Mouse (Mus musculus) A20 (cell line): ENCODE data around the gene Ascl1.

Source experiments
- DNase-seq: peaks from one replicate; pipeline ENCODE4 v3.0.0-alpha.2; 2011; ENCODE audit warnings: low read depth, low spot score

Gene Ascl1

GRCm38 (mm10) chr10:87493576-87493975 is at the start of gene Ascl1:
Gene Ascl1, minus strand, starts transcription at chr10:87493660.
- DNase-seq, result no peak

- DNase-seq, result no peak
Measured at GRCm38 (mm10) chr10:87534172-87534571, 40.7 kb upstream of the Ascl1 start.

GRCm38 (mm10) chr10:87521646-87522045 is 28.2 kb upstream of the Ascl1 start, which contains the start of gene Pah:
Gene Pah, plus strand, starts transcription at chr10:87521795.
- DNase-seq, result no peak

- DNase-seq, result no peak
Measured at GRCm38 (mm10) chr10:87520401-87521116, 27.1 kb upstream of the Ascl1 start.

- no peak for DNase-seq
Measured at GRCm38 (mm10) chr10:87518585-87518984, 25.1 kb upstream of the Ascl1 start.

GRCm38 (mm10) chr10:87513052-87513451 is 19.6 kb upstream of the Ascl1 start:
- peak; percentile 4 for DNase-seq

- no peak for DNase-seq
Measured at GRCm38 (mm10) chr10:87508581-87508980, 15.1 kb upstream of the Ascl1 start.

- DNase-seq, result peak; percentile 37
Measured at GRCm38 (mm10) chr10:87503946-87504345, 10.5 kb upstream of the Ascl1 start.

- DNase-seq, result no peak
Measured at GRCm38 (mm10) chr10:87502283-87502682, 8.8 kb upstream of the Ascl1 start.

GRCm38 (mm10) chr10:87501659-87502042 is 8.2 kb upstream of the Ascl1 start:
- no peak for DNase-seq

- no peak for DNase-seq
Measured at GRCm38 (mm10) chr10:87500926-87501658, 7.6 kb upstream of the Ascl1 start.

GRCm38 (mm10) chr10:87497056-87497455 is 3.6 kb upstream of the Ascl1 start:
- no peak for DNase-seq

GRCm38 (mm10) chr10:87494596-87494995 is 1.1 kb upstream of the Ascl1 start:
- DNase-seq, result no peak

- no peak for DNase-seq
Measured at GRCm38 (mm10) chr10:87494176-87494575, 716 bp upstream of the Ascl1 start.

GRCm38 (mm10) chr10:87492661-87493551 is 554 bp downstream of the Ascl1 start:
- DNase-seq, result no peak

- DNase-seq, result no peak
Measured at GRCm38 (mm10) chr10:87492332-87492660, 1.2 kb downstream of the Ascl1 start.

GRCm38 (mm10) chr10:87491485-87492040 is 1.9 kb downstream of the Ascl1 start:
- DNase-seq, result no peak

- no peak for DNase-seq
Measured at GRCm38 (mm10) chr10:87490328-87490727, 3.1 kb downstream of the Ascl1 start.

GRCm38 (mm10) chr10:87489246-87490009 is 4.0 kb downstream of the Ascl1 start:
- no peak for DNase-seq

- no peak for DNase-seq
Measured at GRCm38 (mm10) chr10:87488429-87489145, 4.9 kb downstream of the Ascl1 start.
